Mouse (Mus musculus): Measurements from ENCODE around the gene Manba. TPM values are rescaled to one million over a fixed set of nuclear protein-coding genes. Genes with fewer than 3 reads are reported as not detected.
A peak's percentile ranks its signal among the peaks of the same experiment; 100 is the strongest.
"Not testable (repeated sequence)": the region's sequence is repeated elsewhere in the genome, so short reads cannot be mapped to it uniquely, and the experiment has no call there.

Manba gene
- polyA plus RNA-seq, 1 experiment from 2014 or later: 4.3 TPM

GRCm38 (mm10) chr3:135480767-135481166, 4.6 kb upstream of the Manba start:
- 91% methylated on average over 6 of the region's 6 CpGs for WGBS
- no peak for ATAC-seq

GRCm38 (mm10) chr3:135481608-135482007, 3.8 kb upstream of the Manba start:
- no peak overlapping the region for H3K4me2 ChIP-seq (ENCODE audit: low read length)
- H3K9me3 ChIP-seq (ENCODE audit: control insufficient read depth, low read length): no peaks in the 10 kb centered on the region
- no peak overlapping the region for H3K4me3 ChIP-seq (replicated peaks; ENCODE audit: low read length)
- no peaks in the 10 kb centered on the region for H3K27me3 ChIP-seq (replicated peaks; ENCODE audit: control insufficient read depth, insufficient read depth, low read length)
- whole genome bisulfite sequencing: 88% methylated on average over 3 of the region's 3 CpGs
- ATAC-seq: no peak
- H3K9ac ChIP-seq (replicated peaks; ENCODE audit: low read depth, low read length): no peak overlapping the region
- H3K36me3 ChIP-seq (ENCODE audit: control insufficient read depth, insufficient read depth): no peaks in the 10 kb centered on the region
- H3K27ac ChIP-seq (ENCODE audit: low read length): no peak overlapping the region
- H3K4me1 ChIP-seq (replicated peaks; ENCODE audit: control insufficient read depth, insufficient read depth, low read length): no peaks in the 10 kb centered on the region

More at GRCm38 (mm10) chr3:135480767-135481166, 4.6 kb upstream of the Manba start:
- Histone ChIP-seq H3K4me3 (replicated peaks; ENCODE audit: low read length) (no peak overlapping the region), H3K4me2 (ENCODE audit: low read length) (no peak overlapping the region), H3K27me3 (replicated peaks; ENCODE audit: control insufficient read depth, insufficient read depth, low read length) (no peaks in the 10 kb centered on the region), H3K9me3 (ENCODE audit: control insufficient read depth, low read length) (no peaks in the 10 kb centered on the region), H3K27ac (ENCODE audit: low read length) (no peak overlapping the region), H3K9ac (replicated peaks; ENCODE audit: low read depth, low read length) (no peak overlapping the region), H3K36me3 (ENCODE audit: control insufficient read depth, insufficient read depth) (no peaks in the 10 kb centered on the region), H3K4me1 (replicated peaks; ENCODE audit: control insufficient read depth, insufficient read depth, low read length) (no peaks in the 10 kb centered on the region)

- H3K36me3 ChIP-seq (ENCODE audit: control insufficient read depth, insufficient read depth); H3K4me3 ChIP-seq (replicated peaks; ENCODE audit: low read length); H3K9ac ChIP-seq (replicated peaks; ENCODE audit: low read depth, low read length); H3K27me3 ChIP-seq (replicated peaks; ENCODE audit: control insufficient read depth, insufficient read depth, low read length); H3K9me3 ChIP-seq (ENCODE audit: control insufficient read depth, low read length); H3K4me2 ChIP-seq (ENCODE audit: low read length); H3K4me1 ChIP-seq (replicated peaks; ENCODE audit: control insufficient read depth, insufficient read depth, low read length); H3K27ac ChIP-seq (ENCODE audit: low read length): not testable (repeated sequence)
- WGBS: 90% methylated on average over 15 of the region's 15 CpGs
- ATAC-seq: 0 out of 2 replicates have a peak, but pooled peaks have one; percentile 4
Observed at GRCm38 (mm10) chr3:135484650-135485049, 761 bp upstream of the Manba start.

DNA sequence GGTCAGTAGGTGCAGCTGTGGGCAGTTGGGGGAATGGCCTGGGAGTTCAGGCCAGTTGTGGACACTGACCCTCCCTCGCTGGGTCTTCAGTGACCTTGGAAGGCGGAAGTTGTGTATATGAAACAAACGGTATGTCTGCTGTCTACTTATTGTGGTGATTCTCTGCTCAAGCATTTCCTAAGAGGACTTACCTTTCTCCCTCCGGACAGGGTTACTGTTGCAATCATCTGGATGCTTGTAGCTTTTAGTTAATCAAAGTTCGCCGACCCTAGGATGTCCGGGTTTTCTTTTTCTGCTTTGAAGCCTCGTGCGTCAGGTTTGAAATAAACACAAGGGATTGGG, 460 bp downstream of the Manba start:
- Histone ChIP-seq H3K27me3 (replicated peaks; ENCODE audit: control insufficient read depth, insufficient read depth, low read length) (no peaks in the 10 kb centered on the region), H3K4me2 (ENCODE audit: low read length) (peak overlapping the region; percentile 92), H3K36me3 (ENCODE audit: control insufficient read depth, insufficient read depth) (no peaks in the 10 kb centered on the region), H3K4me1 (replicated peaks; ENCODE audit: control insufficient read depth, insufficient read depth, low read length) (no peaks in the 10 kb centered on the region), H3K9ac (replicated peaks; ENCODE audit: low read depth, low read length) (peak overlapping the region; percentile 48), H3K9me3 (ENCODE audit: control insufficient read depth, low read length) (no peaks in the 10 kb centered on the region), H3K4me3 (replicated peaks; ENCODE audit: low read length) (peak overlapping the region; percentile 58), H3K27ac (ENCODE audit: low read length) (no peak overlapping the region)
- 13% methylated on average over 9 of the region's 9 CpGs for WGBS
- 0 out of 2 replicates have a peak, but pooled peaks have one; percentile 17 for ATAC-seq

DNA sequence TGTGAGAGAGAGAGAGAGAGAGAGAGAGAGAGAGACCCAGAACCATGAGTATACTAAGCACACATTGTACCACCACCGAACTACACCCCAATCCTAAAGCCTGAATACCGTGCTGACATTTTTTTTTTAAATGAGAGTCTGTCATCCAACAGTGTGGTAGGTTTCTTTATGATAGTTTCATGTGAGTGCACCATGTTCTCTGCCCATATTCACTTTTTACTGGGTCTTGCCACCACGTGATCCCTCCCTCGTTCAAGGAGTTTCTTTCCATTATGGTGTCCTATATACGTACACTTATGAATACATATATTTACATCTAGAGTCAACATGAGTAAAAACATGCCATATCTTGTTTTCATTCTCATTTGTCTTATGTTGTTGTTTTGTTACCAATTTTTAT, 940 bp downstream of the Manba start:
- 69% methylated on average over 5 of the region's 5 CpGs for WGBS
- no peak for ATAC-seq
- H3K9ac ChIP-seq (replicated peaks; ENCODE audit: low read depth, low read length): no peak overlapping the region
- no peak overlapping the region for H3K27ac ChIP-seq (ENCODE audit: low read length)
- no peak overlapping the region; the same call in 1 of the 2 replicates for H3K4me2 ChIP-seq (ENCODE audit: low read length)
- no peaks in the 10 kb centered on the region for H3K27me3 ChIP-seq (replicated peaks; ENCODE audit: control insufficient read depth, insufficient read depth, low read length)
- no peaks in the 10 kb centered on the region for H3K4me1 ChIP-seq (replicated peaks; ENCODE audit: control insufficient read depth, insufficient read depth, low read length)
- H3K9me3 ChIP-seq (ENCODE audit: control insufficient read depth, low read length): no peaks in the 10 kb centered on the region
- H3K36me3 ChIP-seq (ENCODE audit: control insufficient read depth, insufficient read depth): no peaks in the 10 kb centered on the region
- no peak overlapping the region; the same call in 1 of the 2 replicates for H3K4me3 ChIP-seq (replicated peaks; ENCODE audit: low read length)

- no peak overlapping the region for H3K4me2 ChIP-seq (ENCODE audit: low read length)
- 88% methylated on average over 4 of the region's 4 CpGs for WGBS
Observed at GRCm38 (mm10) chr3:135487803-135488202, 2.4 kb downstream of the Manba start.

GRCm38 (mm10) chr3:135489865-135490520, 4.6 kb downstream of the Manba start:
- 83% methylated on average over 5 of the region's 5 CpGs for WGBS

More at GRCm38 (mm10) chr3:135487803-135488202, 2.4 kb downstream of the Manba start:
- Histone ChIP-seq H3K4me3 (replicated peaks; ENCODE audit: low read length) (no peak overlapping the region), H3K9ac (replicated peaks; ENCODE audit: low read depth, low read length) (no peak overlapping the region), H3K4me1 (replicated peaks; ENCODE audit: control insufficient read depth, insufficient read depth, low read length) (no peaks in the 10 kb centered on the region), H3K27ac (ENCODE audit: low read length) (no peak overlapping the region), H3K36me3 (ENCODE audit: control insufficient read depth, insufficient read depth) (no peaks in the 10 kb centered on the region), H3K27me3 (replicated peaks; ENCODE audit: control insufficient read depth, insufficient read depth, low read length) (no peaks in the 10 kb centered on the region), H3K9me3 (ENCODE audit: control insufficient read depth, low read length) (no peaks in the 10 kb centered on the region)
- ATAC-seq: no peak

DNA sequence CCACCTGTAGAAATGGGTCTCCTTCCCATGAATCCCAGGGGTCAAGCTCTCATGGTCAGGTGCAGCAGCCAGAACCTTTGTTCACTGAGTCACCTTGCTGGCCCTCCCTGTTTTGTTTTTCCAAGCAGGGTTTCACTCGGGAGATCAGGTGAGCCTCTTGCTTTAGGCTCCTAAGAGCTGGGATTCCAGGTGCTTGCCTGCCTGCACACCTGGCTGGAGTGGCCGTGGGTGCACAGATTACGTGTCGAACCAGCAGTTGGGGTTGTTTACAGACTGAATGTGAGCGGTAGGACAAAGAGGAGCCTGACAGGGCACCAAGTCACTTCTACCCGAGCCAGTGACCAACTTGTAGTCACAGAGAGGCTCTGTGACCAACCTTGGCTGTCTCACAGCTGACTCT, 5.7 kb downstream of the Manba start:
- H3K9me3 ChIP-seq (ENCODE audit: control insufficient read depth, low read length): no peaks in the 10 kb centered on the region
- H3K27me3 ChIP-seq (replicated peaks; ENCODE audit: control insufficient read depth, insufficient read depth, low read length): no peaks in the 10 kb centered on the region
- no peaks in the 10 kb centered on the region for H3K4me1 ChIP-seq (replicated peaks; ENCODE audit: control insufficient read depth, insufficient read depth, low read length)
- H3K4me2 ChIP-seq (ENCODE audit: low read length): no peak overlapping the region
- 87% methylated on average over 6 of the region's 6 CpGs for WGBS
- ATAC-seq: no peak
- H3K27ac ChIP-seq (ENCODE audit: low read length): no peak overlapping the region
- no peaks in the 10 kb centered on the region for H3K36me3 ChIP-seq (ENCODE audit: control insufficient read depth, insufficient read depth)
- no peak overlapping the region for H3K4me3 ChIP-seq (replicated peaks; ENCODE audit: low read length)
- no peak overlapping the region for H3K9ac ChIP-seq (replicated peaks; ENCODE audit: low read depth, low read length)

More at GRCm38 (mm10) chr3:135489865-135490520, 4.6 kb downstream of the Manba start:
- no peaks in the 10 kb centered on the region for H3K36me3 ChIP-seq (ENCODE audit: control insufficient read depth, insufficient read depth)
- no peak overlapping the region for H3K4me3 ChIP-seq (replicated peaks; ENCODE audit: low read length)
- no peaks in the 10 kb centered on the region for H3K9me3 ChIP-seq (ENCODE audit: control insufficient read depth, low read length)
- no peaks in the 10 kb centered on the region for H3K4me1 ChIP-seq (replicated peaks; ENCODE audit: control insufficient read depth, insufficient read depth, low read length)
- ATAC-seq: no peak
- no peak overlapping the region for H3K4me2 ChIP-seq (ENCODE audit: low read length)
- no peaks in the 10 kb centered on the region for H3K27me3 ChIP-seq (replicated peaks; ENCODE audit: control insufficient read depth, insufficient read depth, low read length)
- H3K27ac ChIP-seq (ENCODE audit: low read length): no peak overlapping the region
- no peak overlapping the region for H3K9ac ChIP-seq (replicated peaks; ENCODE audit: low read depth, low read length)

GRCm38 (mm10) chr3:135493320-135493719, 7.9 kb downstream of the Manba start:
- not testable (repeated sequence) for H3K27me3 ChIP-seq (replicated peaks; ENCODE audit: control insufficient read depth, insufficient read depth, low read length); H3K36me3 ChIP-seq (ENCODE audit: control insufficient read depth, insufficient read depth); H3K4me2 ChIP-seq (ENCODE audit: low read length); ATAC-seq; H3K27ac ChIP-seq (ENCODE audit: low read length); H3K9ac ChIP-seq (replicated peaks; ENCODE audit: low read depth, low read length); H3K9me3 ChIP-seq (ENCODE audit: control insufficient read depth, low read length); H3K4me3 ChIP-seq (replicated peaks; ENCODE audit: low read length); H3K4me1 ChIP-seq (replicated peaks; ENCODE audit: control insufficient read depth, insufficient read depth, low read length)
- 79% methylated on average over 7 of the region's 7 CpGs for WGBS

DNA sequence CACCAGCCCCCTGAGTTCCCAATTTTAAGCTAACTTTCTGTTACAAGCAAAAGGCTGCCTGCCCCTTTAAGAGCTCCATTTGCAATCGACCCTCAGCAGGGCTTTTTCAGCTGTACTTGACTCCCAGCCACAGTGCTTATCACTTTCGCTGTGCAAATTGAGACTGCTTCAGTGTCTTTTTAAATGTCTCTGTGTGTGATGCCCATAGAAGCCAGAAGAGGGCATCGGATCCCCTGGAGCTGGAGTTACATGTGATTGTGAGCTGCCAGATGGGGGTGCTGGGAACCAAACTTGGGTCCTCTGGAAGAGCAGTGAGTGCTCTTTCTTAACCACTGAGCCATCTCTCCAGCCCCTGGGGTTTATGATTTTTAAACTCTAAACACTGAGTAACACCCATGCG, 12.5 kb downstream of the Manba start:
- not testable (repeated sequence) for H3K9me3 ChIP-seq (ENCODE audit: control insufficient read depth, low read length); H3K27ac ChIP-seq (ENCODE audit: low read length); H3K4me1 ChIP-seq (replicated peaks; ENCODE audit: control insufficient read depth, insufficient read depth, low read length); H3K9ac ChIP-seq (replicated peaks; ENCODE audit: low read depth, low read length); H3K4me3 ChIP-seq (replicated peaks; ENCODE audit: low read length); H3K27me3 ChIP-seq (replicated peaks; ENCODE audit: control insufficient read depth, insufficient read depth, low read length); H3K36me3 ChIP-seq (ENCODE audit: control insufficient read depth, insufficient read depth); ATAC-seq; H3K4me2 ChIP-seq (ENCODE audit: low read length)
- 83% methylated on average over 4 of the region's 4 CpGs for WGBS

Measured in forebrain, embryonic 16.5 days (tissue).